Mouse (Mus musculus): Measurements from ENCODE around the gene Rab10.

DNA sequence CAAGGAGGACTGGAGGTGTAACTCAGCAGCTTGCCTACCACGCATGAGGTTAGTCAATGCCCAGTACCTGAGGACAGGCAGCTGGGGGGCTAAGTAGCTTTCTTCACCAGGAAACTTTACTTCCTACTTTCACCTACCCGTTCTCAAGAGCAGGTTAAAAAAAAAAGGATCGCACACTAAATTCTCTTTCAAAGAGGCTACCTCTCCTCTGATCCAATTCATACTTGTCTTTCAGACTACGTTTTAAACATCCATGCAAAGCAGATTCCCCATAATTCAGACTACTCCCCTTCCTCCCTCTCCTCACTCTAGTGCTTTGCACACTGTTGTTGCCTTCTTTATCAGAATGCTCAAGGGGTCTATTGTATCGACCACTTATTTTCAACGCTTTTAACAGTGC is 2.2 kb downstream of the Rab10 start:
- TF ChIP-seq POLR2A (IDR thresholded peaks at IDR 0.05; ENCODE audit: insufficient read depth, low read depth, low read length): no peak
- TF ChIP-seq CTCF (IDR thresholded peaks at IDR 0.05): no peak

All from heart, adult 2 months (tissue).